In the genomic region with DNA sequence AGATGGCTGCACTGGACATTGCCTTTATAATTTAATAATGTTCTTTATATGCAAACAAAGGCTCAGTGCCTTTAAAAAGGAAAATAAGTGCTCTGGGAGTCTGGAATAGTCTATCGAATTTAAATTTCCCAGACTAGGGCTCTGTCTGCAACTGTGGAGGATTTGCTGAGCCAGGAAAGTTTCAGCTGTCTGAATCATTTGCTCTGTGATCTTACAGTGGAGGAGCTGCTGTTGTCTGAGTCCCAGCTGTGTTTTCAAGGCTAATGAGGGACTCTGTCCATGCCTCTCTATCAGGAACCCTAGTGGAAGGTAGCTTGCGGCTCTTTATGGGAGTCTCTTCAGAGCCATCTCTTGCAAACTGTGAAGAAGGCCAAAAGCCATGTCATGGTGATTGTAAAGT, we compare ENCODE assay signal across 8 mouse cellular contexts. TPM values are rescaled to one million over a fixed set of nuclear protein-coding genes. Genes with fewer than 3 reads are reported as not detected.
A peak's percentile ranks its signal among the peaks of the same experiment; 100 is the strongest.
DNase-seq lines count a peak whose midpoint lies in the region; ATAC-seq and TF ChIP-seq lines count a peak whose summit lies in the region.
"Not testable (repeated sequence)": the region's sequence is repeated elsewhere in the genome, so short reads cannot be mapped to it uniquely, and the experiment has no call there.

No protein-coding gene starts in this region.

- not testable (repeated sequence) for H3K9me3 ChIP-seq in ES-Bruce4 (replicated peaks; ENCODE audit: control insufficient read depth, insufficient read depth, low read length, poor library complexity, severe bottlenecking); forebrain, embryonic 12.5 days; heart, embryonic 16.5 days (replicated peaks; ENCODE audit: control insufficient read depth, low read length); intestine, postnatal 0 days (ENCODE audit: control insufficient read depth); neural tube, embryonic 14.5 days (ENCODE audit: control insufficient read depth, low read length)

- H3K4me3 ChIP-seq in ES-Bruce4 (ENCODE audit: low read depth, low read length), result peak overlapping the region; percentile 87
- peak overlapping the region; percentile 61 for H3K4me3 ChIP-seq in forebrain, embryonic 12.5 days (replicated peaks)
- H3K4me3 ChIP-seq in heart, embryonic 16.5 days (ENCODE audit: low read length), result peak overlapping the region; percentile 71
- peak overlapping the region; percentile 50 for H3K4me3 ChIP-seq in intestine, postnatal 0 days (ENCODE audit: low read depth, low read length)
- peak overlapping the region; percentile 61; the same call in 1 of the 2 replicates for H3K4me3 ChIP-seq in liver, adult 2 months (ENCODE audit: insufficient read depth, low read depth, low read length)
- peak overlapping the region; percentile 74 for H3K4me3 ChIP-seq in macrophage (ENCODE audit: inconsistent target)
- peak overlapping the region; percentile 46 for H3K4me3 ChIP-seq in neural tube, embryonic 14.5 days (ENCODE audit: low read depth, low read length)

- H3K4me2 ChIP-seq in forebrain, embryonic 12.5 days, result peak overlapping the region; percentile 58
- peak overlapping the region; percentile 63 for H3K4me2 ChIP-seq in heart, embryonic 16.5 days (ENCODE audit: low read depth, low read length)
- peak overlapping the region; percentile 66 for H3K4me2 ChIP-seq in intestine, postnatal 0 days (replicated peaks; ENCODE audit: low read depth)
- peak overlapping the region; percentile 44 for H3K4me2 ChIP-seq in neural tube, embryonic 14.5 days (ENCODE audit: low read depth, low read length)

- DNase-seq in brain, embryonic 14.5 days (ENCODE audit: low read depth), result peak; percentile 0
- DNase-seq in liver, adult 2 months (ENCODE audit: extremely low read depth, low read depth, low spot score), result peak; percentile 6

- not testable (repeated sequence) for TF ChIP-seq CTCF in ES-Bruce4 (IDR thresholded peaks at IDR 0.05; ENCODE audit: low read depth, low read length); brain, embryonic 14.5 days (IDR thresholded peaks at IDR 0.05; ENCODE audit: borderline replicate concordance, extremely low read depth, insufficient read depth, insufficient read length); intestine, postnatal 0 days (IDR thresholded peaks at IDR 0.05; ENCODE audit: low read depth); liver, adult 2 months (IDR thresholded peaks at IDR 0.05; ENCODE audit: low read depth, low read length)

- H3K27ac ChIP-seq in ES-Bruce4 (ENCODE audit: insufficient read depth, low read length); forebrain, embryonic 12.5 days; heart, embryonic 16.5 days (ENCODE audit: low read length); intestine, postnatal 0 days (ENCODE audit: low read depth, low read length); liver, adult 2 months (replicated peaks; ENCODE audit: insufficient read depth, low read depth, low read length); neural tube, embryonic 14.5 days (ENCODE audit: low read depth, low read length): not testable (repeated sequence)
- peak overlapping the region; percentile 37 for H3K27ac ChIP-seq in macrophage

- not testable (repeated sequence) for ATAC-seq in forebrain, embryonic 12.5 days (ENCODE audit: low FRiP score); heart, embryonic 16.5 days (replicated peaks; ENCODE audit: extremely low read depth, insufficient read depth, low FRiP score); intestine, postnatal 0 days; neural tube, embryonic 14.5 days (ENCODE audit: low read depth)

- 44% methylated on average over 2 of the region's 2 CpGs for WGBS in forebrain, embryonic 12.5 days
- WGBS in heart, embryonic 16.5 days, result 24% methylated on average over 2 of the region's 2 CpGs
- 19% methylated on average over 2 of the region's 2 CpGs for WGBS in intestine, postnatal 0 days
- 5% methylated on average over 2 of the region's 2 CpGs for WGBS in liver, adult 2 months
- WGBS in macrophage (ENCODE audit: missing documents), result 25% methylated on average over 1 of the region's 2 CpGs
- 17% methylated on average over 2 of the region's 2 CpGs for WGBS in neural tube, embryonic 14.5 days

- peak overlapping the region; percentile 58 for H3K9ac ChIP-seq in ES-Bruce4 (ENCODE audit: low read depth, poor library complexity, severe bottlenecking)
- peak overlapping the region; percentile 65 for H3K9ac ChIP-seq in forebrain, embryonic 12.5 days
- H3K9ac ChIP-seq in heart, embryonic 16.5 days (ENCODE audit: low read length), result peak overlapping the region; percentile 76
- H3K9ac ChIP-seq in intestine, postnatal 0 days (ENCODE audit: low read depth, low read length); liver, adult 2 months (ENCODE audit: low read depth, low read length): not testable (repeated sequence)
- peak overlapping the region; percentile 42 for H3K9ac ChIP-seq in neural tube, embryonic 14.5 days (replicated peaks; ENCODE audit: low read depth, low read length)

- TF ChIP-seq EP300 in ES-Bruce4 (IDR thresholded peaks at IDR 0.05; ENCODE audit: insufficient read depth, low read depth, low read length), result not testable (repeated sequence)

- not testable (repeated sequence) for H3K79me2 ChIP-seq in liver, adult 2 months (ENCODE audit: control insufficient read depth, insufficient read depth, low read length)
- peaks cover 34% of the 10 kb centered on the region for H3K79me2 ChIP-seq in macrophage (ENCODE audit: inconsistent target)

- not testable (repeated sequence) for H3K27me3 ChIP-seq in ES-Bruce4 (ENCODE audit: control insufficient read depth, insufficient read depth, low read length, poor library complexity, severe bottlenecking); forebrain, embryonic 12.5 days; heart, embryonic 16.5 days (ENCODE audit: control insufficient read depth, insufficient read depth, low read length); intestine, postnatal 0 days (replicated peaks; ENCODE audit: control insufficient read depth, insufficient read depth, low read length); liver, adult 2 months (ENCODE audit: control insufficient read depth, insufficient read depth, low read length); neural tube, embryonic 14.5 days (ENCODE audit: control insufficient read depth, insufficient read depth, low read length)

- not testable (repeated sequence) for H3K36me3 ChIP-seq in ES-Bruce4 (ENCODE audit: control insufficient read depth, insufficient read depth, low read length, poor library complexity, severe bottlenecking); forebrain, embryonic 12.5 days (replicated peaks); heart, embryonic 16.5 days (ENCODE audit: control insufficient read depth, insufficient read depth); intestine, postnatal 0 days (ENCODE audit: control insufficient read depth, insufficient read depth); liver, adult 2 months (ENCODE audit: control insufficient read depth, insufficient read depth, low read length); macrophage (ENCODE audit: inconsistent target); neural tube, embryonic 14.5 days (ENCODE audit: control insufficient read depth, insufficient read depth, low read length)

- not testable (repeated sequence) for H3K4me1 ChIP-seq in ES-Bruce4 (ENCODE audit: control insufficient read depth, insufficient read depth, low read length); forebrain, embryonic 12.5 days; heart, embryonic 16.5 days (ENCODE audit: control insufficient read depth, insufficient read depth, low read length); intestine, postnatal 0 days (replicated peaks; ENCODE audit: control insufficient read depth, insufficient read depth, low read length); liver, adult 2 months (ENCODE audit: control insufficient read depth, insufficient read depth, low read length); neural tube, embryonic 14.5 days (ENCODE audit: control insufficient read depth, insufficient read depth, low read length)

- not testable (repeated sequence) for TF ChIP-seq POLR2A in ES-Bruce4 (IDR thresholded peaks at IDR 0.05; ENCODE audit: insufficient read depth, low read length); brain, embryonic 14.5 days (IDR thresholded peaks at IDR 0.05; ENCODE audit: borderline replicate concordance, extremely low read depth, insufficient read depth, insufficient read length, poor library complexity, severe bottlenecking); liver, adult 2 months (IDR thresholded peaks at IDR 0.05; ENCODE audit: extremely low read depth, insufficient read depth, low read length)

RNA-seq across cellular contexts. Expression of gene Zfp971, which starts 0.8 kb away (rescaled TPM):
- 9.8 and 13.3 TPM in 2 replicates for polyA plus RNA-seq in ES-Bruce4 (2011; ENCODE audit: insufficient read depth, insufficient read length, low read depth, missing spikeins)
- 3.9 and 7.2 TPM in 2 replicates for polyA plus RNA-seq in brain, embryonic 14.5 days (2012; rRNA removed)
- 12.3 and 13.1 TPM in 2 replicates for polyA plus RNA-seq in forebrain, embryonic 12.5 days (2016; fragmentation: Nextera tagmentation; extraction: Ambion mirVana)
- 15.5 and 17.6 TPM in 2 replicates for polyA plus RNA-seq in heart, embryonic 16.5 days (2015; fragmentation: Nextera tagmentation; extraction: Ambion mirVana)
- 7.6 and 8.1 TPM in 2 replicates for polyA plus RNA-seq in intestine, postnatal 0 days (2015; fragmentation: Nextera tagmentation; extraction: Ambion mirVana)
- total RNA-seq in liver, adult 2 months (2014; rRNA removed), result 15.2 and 20.0 TPM in 2 replicates
- 1.1 TPM in 2 replicates for polyA plus RNA-seq in liver, adult 2 months (2012; rRNA removed)
- total RNA-seq in macrophage (2018; cell fraction: chromatin; rRNA removed), result 100 to 1,000 TPM in 6 of 26 experiments, 10 to 100 TPM in 20; 10.6 to 127 (median 58.3) TPM
- total RNA-seq in macrophage (2018; cell fraction: cytosol; rRNA removed), result 10 to 100 TPM in 20 of 26 experiments, 1 to 10 TPM in 6; 4.9 to 18.9 (median 12.4) TPM
- 100 to 1,000 TPM in 2 of 26 experiments, 10 to 100 TPM in 24; 14.4 to 133 (median 31.0) TPM for total RNA-seq in macrophage (2018; cell fraction: nucleus; rRNA removed)
- polyA plus RNA-seq in macrophage (2018), result 8.5 to 12.1 TPM (median 9.2 TPM) in 3 replicates
- 11.5 and 13.6 TPM in 2 replicates for polyA plus RNA-seq in neural tube, embryonic 14.5 days (2014; fragmentation: Nextera tagmentation; extraction: Ambion mirVana)

RNA-seq across cellular contexts. Expression of gene Zfp931, which starts 54.4 kb away (rescaled TPM):
- polyA plus RNA-seq in ES-Bruce4 (2011; ENCODE audit: insufficient read depth, insufficient read length, low read depth, missing spikeins) (4.6 and 9.8 TPM in 2 replicates), macrophage (2018) (7.2 to 13.1 TPM (median 10.9 TPM) in 3 replicates)
- polyA plus RNA-seq in brain, embryonic 14.5 days (2012; rRNA removed), result 6.7 and 7.4 TPM in 2 replicates
- 14.6 and 14.8 TPM in 2 replicates for polyA plus RNA-seq in forebrain, embryonic 12.5 days (2016; fragmentation: Nextera tagmentation; extraction: Ambion mirVana)
- 14.0 and 14.3 TPM in 2 replicates for polyA plus RNA-seq in heart, embryonic 16.5 days (2015; fragmentation: Nextera tagmentation; extraction: Ambion mirVana)
- polyA plus RNA-seq in intestine, postnatal 0 days (2015; fragmentation: Nextera tagmentation; extraction: Ambion mirVana), result 4.9 and 5.9 TPM in 2 replicates
- 11.8 and 15.0 TPM in 2 replicates for total RNA-seq in liver, adult 2 months (2014; rRNA removed)
- polyA plus RNA-seq in liver, adult 2 months (2012; rRNA removed), result 1.3 TPM in 2 replicates
- total RNA-seq in macrophage (2018; cell fraction: chromatin; rRNA removed), result 10 to 100 TPM in 24 of 26 experiments, 1 to 10 TPM in 2; 5.6 to 98.0 (median 47.5) TPM
- total RNA-seq in macrophage (2018; cell fraction: cytosol; rRNA removed), result 10 to 100 TPM in 2 of 26 experiments, 1 to 10 TPM in 24; 4.6 to 10.7 (median 8.2) TPM
- total RNA-seq in macrophage (2018; cell fraction: nucleus; rRNA removed), result 10 to 100 TPM in 15 of 26 experiments, 1 to 10 TPM in 11; 3.0 to 38.4 (median 11.5) TPM
- 15.9 and 16.9 TPM in 2 replicates for polyA plus RNA-seq in neural tube, embryonic 14.5 days (2014; fragmentation: Nextera tagmentation; extraction: Ambion mirVana)
